Mouse (Mus musculus) right cerebral cortex, postnatal 14 days (tissue): Measurements from ENCODE around the gene Usp35.

ENCODE experiments used
- DNase-seq: peaks from one replicate; pipeline ENCODE4 v3.0.0; 2022

Gene Usp35

DNA sequence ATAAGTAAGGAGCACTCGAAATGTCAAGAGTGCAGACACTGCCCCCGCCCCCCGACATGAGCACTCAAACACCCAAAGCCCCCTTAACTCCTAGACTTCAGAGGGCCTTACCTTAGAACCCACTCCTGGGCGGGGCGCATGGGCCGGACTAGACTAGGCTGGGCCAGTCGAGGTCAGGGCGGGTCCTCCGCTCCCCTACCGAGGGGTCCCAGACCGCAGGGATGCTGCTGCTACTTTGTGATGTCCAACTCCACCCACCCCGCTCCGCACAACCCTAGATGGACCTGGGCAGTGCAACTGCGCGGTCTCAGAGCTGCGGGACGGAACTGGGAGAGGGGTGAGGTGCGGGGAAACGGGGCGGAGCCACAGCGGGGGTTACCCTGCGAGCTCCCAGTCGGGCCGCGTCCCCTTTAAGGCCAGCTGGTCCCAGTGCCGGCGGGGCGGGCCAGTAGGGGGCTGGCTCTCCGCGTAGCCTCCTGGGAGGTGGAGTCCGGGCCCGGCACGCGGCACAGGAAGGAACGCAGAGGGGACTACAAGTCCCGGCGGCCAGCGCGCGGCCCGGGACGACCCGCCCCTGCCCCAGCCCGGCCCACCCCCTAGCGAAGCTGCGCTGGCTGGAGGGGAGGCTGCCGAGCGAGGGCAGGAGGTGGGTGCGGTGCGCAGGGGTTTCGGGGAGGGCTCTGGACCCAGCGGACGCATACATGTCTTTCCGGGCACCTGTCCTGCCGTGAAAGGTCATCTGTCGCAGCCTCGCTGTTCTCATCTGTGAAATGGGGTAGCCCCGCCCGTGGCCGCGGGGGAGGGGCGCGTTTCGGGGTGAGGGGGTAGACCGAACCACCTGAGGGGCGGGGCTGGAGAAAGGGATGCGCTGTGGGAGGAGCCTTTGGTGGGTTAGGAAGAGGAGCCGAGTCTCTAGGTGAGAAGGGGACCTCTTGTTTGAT is at the start of gene Usp35, which contains the start of gene Kctd21:
Gene Usp35, minus strand, starts transcription at position 295 of the 941 bp plus-strand sequence.
Gene Kctd21, plus strand, starts transcription at position 602 of the 941 bp plus-strand sequence.
- peak; percentile 97 for DNase-seq

DNA sequence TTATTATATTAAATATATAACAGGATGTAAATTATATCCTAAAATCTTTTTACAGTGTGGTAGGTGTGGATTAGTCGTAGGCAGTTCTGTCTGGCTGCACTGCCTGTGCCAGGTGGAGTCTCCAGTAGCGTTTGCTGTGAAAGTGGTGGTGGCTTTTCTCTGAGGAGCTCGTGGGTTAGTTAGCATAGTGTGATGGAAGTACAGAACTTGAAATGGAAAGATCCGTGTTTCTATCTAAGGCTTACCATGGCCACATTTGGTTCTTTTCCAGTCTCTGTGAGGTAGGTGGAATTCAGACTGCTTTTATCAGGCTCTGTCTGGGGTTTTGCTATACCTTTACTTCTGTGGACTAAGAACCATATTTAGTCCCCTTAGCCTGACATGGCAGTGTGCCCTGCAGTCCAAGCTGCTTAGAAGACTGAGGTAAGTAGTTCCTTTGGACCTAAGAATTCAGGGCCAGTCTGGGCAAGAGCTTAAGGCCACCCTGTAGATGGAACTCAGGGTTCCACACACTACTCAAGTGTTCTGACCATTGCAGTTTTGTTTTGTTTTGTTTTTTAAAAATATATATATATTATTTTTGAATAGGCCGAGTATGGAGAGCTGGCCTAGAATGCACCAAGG is 48.8 kb upstream of the Usp35 start:
- no peak for DNase-seq

DNA sequence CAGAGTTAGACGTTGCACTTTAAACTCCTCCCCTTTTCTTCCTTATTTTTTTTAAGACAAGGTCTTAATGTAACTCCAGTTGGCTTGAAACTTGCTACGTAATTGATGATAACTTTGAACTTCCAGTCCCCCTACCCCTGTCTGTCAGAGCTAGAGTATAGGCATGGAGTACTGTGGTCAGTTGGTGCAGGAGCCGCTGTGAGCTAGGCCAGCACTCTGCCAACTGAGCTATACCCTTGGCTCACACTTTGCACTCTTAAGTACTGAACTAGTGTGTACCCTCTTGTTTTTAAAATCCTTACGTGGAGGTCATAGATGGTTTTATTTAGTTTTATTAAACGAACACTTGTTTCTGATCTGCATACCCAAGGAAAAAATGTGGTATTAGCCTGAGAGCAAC is 47.5 kb upstream of the Usp35 start:
- DNase-seq: no peak

DNA sequence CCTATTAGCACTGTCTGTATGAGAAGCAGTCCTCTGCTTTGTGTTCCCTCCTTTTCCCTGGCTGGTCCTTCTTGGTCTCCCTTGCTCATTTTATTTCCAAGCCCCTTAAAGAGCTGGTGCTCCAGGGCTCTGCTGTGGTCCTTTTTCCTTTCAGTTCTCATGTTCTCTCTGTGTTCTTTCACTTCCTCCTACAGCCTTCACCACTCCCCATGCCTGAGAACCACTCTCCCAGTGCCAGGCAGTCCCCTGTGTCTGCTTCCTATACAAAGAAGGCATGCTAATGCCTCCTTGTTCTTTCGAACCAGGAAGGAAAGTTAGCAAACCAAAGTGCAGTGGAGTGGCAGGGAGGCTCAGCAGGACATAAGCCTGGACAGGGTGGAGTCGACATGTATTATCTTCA is 44.1 kb upstream of the Usp35 start:
- no peak for DNase-seq

DNA sequence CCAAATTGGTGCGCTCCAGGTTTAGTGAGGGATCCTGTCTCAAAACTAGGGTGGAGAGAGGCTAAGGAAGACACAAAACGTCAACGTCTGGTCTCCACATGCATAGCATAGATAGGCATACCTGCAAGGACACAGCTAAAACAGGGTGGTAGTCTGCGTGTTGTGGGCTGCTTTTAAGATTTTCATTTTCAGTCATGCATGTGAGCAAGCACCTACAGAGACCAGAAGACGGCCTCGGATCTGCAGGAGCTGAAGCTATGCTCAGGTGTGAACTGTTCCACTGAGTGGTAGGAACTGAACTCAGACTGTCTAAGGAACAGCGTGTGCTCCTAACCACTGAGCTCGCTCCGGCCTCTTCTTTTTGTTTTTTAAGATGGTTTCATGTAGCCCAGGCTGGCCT is 43.3 kb upstream of the Usp35 start:
- DNase-seq: no peak

DNA sequence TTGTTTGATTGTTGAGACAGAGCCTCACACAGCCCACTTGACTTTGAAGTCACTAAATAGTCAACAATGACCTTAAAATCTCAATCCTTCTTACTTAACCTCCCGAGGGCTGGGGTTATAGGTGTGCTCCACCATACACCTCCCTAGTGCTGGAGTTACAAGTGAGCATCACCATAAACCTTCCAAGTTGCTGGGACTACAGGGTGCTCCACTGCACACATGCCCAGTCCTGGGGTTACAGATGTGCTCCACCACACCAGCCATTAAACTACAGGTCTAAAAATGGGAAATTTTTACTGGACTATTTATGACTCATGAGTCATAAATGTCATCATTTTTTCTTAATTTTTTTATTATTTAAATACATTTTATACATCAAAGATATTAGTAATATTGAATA is 34.1 kb upstream of the Usp35 start:
- DNase-seq: no peak

DNA sequence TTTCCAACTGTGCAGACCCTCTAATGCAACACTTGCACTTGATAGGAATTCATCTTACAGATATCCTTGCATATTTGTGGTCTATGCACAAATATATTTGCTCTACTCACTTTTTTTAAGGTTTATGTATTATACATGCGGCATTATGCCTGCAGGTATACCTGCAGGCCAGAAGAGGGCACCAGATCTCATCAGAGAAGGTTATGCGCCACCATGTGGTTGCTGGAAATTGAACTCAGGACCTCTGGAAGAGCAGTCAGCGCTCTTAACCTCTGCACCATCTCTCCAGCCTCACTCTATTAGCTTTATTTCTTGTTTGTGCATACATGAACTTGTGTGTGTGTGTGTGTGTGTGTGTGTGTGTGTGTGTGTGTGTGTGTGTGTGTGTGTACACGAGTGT is 29.6 kb upstream of the Usp35 start:
- DNase-seq: peak; percentile 46

DNA sequence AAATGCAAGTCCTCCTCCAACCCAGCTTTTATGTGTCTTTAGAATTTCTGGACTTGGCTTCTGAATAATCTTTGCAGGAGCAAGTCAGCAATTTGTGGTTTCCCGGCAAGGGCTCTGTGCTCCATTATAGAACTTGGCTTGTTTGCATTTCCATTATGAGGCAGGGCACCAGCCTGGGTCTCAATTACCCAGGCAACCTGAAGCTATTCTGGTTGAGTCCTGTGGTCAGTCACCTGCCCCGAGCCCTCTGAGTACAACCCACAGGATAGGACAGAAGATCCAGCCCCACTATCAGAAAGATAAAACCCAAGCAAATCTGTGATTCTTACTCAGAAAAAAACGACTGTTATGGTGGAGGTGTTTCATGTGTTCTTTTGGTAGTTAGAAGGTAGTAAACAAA is 29.1 kb upstream of the Usp35 start:
- DNase-seq: no peak

DNA sequence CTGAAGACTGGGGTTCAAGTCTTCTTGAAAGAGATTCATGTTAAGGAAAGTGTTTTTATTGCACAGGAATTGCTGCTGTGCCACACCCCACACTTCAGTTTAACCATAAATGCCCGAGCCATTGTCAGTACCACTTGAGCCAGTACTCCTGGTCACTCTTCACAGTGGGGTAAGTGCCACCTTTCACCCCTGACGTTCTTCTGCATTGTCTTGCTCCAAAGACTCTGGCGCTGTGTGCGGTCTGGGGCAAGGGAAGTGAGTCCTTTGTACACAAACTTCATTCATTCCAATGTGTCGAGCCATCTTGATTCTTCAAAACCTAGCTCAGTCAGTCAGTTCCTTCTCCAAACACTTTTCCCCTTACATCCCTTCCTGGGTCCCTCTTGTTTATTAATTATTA is 28.3 kb upstream of the Usp35 start:
- DNase-seq: no peak

DNA sequence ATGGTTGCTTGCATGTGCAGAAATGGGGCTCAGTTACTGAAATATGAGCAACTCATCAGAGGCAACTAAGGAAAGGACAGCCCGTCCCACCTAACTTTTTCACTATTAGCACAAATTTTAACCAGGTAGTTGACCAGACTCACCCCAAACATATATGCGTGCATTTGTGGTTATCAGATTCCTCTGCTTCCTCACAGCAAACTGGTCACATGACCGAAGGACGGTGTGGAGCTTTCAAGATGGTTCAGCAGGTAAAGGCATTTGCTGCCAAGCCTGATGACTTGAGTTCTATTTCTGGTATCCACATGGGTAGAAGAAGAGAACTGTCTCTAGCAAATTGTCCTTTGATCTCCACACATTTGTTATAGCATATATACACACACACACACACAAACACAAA is 26.5 kb upstream of the Usp35 start:
- no peak for DNase-seq

DNA sequence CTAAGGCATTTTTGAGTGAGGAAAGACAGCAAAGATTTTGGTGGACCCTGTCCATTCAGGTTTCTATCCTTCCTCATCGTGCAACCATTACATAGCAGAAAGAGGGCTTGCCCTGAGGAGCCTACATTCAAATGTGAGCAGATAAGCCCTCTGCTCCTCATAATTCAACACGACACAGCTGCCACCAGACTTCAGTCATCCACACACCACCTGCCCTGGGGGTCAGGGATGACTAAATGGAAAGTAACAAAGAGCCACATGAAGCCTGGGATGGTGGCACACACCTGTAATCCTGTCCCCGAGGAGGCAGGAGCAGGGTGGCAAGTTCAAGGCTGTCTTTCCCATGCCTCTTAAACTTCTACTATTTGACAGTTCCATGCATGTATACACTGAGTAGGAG is 26.0 kb upstream of the Usp35 start:
- DNase-seq: no peak

DNA sequence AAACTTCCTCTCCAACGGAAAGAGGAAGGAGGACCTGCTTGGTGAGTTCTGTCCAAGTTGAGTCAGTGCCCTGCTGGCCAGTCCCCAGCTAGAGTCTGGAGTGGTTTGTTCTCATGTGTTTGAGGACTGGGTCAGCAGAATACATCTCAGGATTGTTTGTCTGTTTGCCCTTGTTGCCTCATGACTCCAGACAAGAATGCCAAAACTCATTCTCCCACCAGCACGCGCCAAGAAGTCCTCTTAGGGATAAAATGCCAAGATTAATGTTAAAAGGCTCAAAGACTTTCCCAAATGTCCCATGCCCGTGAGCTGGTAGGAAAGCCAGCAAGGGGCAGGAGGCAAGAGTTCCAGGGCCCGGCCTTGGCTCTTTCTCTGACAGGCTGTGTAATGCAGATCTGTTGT is 25.1 kb upstream of the Usp35 start:
- no peak for DNase-seq

DNA sequence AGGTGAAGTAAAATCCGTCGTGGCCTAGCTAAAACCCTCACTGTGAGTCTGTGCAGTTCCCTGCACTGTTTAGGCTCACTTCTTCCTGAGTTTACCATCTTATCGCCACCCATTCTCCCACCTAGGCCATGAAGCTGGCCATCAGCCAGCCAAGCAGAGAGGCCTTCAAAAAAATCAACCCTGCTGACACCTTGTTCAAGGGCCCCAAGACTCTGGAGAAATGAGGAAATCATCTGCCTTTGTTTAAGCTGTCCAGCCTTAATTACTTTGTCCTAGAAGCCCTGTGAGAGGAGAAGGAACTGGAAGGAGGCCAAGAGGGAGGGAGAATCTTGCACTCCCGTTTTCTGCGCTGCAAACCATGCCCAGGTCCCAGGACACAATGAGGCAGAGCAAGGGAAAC is 24.4 kb upstream of the Usp35 start:
- no peak for DNase-seq

DNA sequence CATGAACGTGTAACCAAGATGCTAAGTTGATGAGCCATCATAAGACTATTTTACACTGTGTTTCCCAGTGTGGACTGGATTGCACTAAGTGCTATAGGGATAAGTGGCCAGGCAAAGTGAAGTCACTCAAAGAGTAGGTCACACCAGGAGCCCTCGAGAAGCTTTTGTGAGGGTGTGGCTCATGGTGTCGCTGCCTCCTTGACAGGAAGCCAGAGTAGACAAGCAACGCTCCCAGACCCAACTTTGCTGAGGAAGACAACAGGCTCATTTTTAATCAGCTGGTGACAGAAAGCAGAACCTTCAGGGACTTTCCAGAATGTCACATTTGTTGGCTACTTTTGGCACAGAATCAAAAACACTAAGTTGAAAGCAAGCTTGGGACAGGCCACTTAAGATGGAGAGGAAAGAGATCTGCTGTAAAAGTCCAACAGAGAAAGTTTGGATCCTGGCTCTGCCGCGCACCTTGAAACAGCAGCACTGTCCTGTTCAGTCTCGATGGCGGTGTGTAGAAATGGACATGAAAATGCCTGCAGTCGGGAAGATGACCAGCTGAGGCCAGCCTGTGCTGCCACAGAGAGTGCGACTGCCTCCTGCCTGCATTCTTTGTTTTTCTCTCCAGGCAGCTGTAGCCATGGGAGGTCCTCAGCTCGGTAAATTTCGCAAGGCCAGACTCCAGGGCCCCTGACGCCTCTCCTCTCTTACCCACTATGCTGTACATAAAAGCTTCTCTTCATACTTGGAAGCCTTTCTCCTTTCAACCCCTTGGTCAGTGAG is 23.4 kb upstream of the Usp35 start:
- no peak for DNase-seq

DNA sequence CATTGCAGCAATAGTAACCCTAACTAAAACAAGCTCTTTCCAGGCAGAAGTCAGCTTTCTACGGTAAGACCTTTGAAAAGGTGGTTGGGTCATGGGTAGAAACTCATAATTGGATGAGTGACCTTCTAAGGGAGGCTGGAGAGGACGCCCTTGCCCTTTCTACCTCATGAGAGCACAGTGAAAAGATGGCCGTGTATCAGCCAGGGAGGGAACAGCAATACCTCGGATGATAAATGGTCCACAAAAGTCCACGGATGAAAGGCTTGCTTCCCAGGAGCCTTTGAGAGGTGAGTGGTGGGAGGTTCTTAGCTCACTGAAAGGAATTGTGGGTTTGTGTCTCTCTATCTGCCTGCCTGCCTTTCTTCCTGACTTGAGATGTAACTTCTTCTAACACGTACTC is 21.5 kb upstream of the Usp35 start:
- no peak for DNase-seq

DNA sequence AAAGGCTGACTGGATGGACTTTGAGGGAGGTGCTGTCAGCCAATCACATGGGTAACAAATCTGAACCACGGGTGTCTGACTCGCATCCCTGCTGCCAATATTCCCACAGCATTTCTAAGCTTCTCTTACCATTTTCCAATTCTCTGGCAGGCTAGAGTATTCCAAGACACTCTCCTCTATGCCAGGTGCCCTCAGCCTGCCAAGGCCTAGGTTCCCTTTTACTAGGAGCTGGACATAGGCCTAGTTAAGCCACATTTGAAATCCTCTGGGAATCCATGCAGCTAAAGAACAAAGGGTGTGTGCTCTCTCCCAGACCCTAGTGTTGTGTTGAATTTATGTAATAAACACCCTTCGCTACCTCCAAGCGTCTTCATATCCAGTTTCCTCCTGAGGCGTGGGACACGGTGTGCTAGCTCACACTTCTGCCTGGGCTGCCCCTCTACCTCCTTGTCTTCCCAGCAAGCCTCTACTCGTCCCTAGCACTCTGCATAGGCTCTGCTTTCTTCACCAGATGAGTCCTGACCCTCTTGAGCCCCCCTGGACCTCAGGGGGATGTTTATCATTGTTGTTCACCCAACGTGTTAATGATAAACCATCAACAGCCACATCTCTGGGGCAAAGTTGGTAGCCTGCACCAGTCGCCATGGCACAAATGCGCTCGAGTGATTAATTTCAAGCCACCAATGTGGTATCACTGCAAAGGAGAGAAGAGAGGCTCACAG is 20.1 kb upstream of the Usp35 start:
- no peak for DNase-seq

DNA sequence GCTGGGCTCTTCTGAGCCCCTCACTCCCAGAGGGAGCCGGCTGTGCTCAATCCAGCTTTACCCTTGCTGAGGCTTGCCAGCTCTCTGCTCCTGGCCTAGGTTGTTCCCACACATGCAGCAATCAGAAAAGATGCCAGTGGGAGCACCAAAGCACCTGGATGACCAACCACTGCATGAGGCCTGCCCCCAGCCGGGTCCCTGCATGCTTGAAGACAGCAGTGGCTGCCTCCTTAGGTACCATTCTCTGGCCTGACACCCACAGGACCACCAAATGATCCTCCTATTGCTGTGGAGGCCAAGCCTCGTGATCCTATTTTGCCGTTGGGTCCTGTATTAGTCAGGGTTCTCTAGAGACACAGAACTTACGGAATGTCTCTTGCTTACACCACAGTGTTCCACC is 19.1 kb upstream of the Usp35 start:
- no peak for DNase-seq

DNA sequence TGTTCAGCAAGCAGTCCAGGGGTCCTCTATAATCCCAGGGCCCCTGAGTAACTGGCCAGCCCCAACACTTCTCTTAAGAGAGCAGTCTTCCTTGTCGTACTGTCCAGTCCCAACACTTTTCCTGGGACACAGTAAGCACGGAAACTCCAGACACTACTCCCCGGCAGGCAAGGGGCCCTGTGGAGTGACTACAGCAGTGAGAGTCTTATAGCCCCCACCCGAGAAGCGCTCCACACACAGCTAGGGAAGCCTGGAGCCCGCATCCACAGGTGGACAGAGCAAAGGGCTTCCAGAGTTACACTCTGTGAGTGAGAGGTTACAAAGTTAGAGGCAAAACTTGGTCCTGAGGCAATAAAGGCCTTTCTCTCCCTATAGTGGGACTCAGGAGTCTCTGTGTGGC is 17.6 kb upstream of the Usp35 start:
- no peak for DNase-seq

DNA sequence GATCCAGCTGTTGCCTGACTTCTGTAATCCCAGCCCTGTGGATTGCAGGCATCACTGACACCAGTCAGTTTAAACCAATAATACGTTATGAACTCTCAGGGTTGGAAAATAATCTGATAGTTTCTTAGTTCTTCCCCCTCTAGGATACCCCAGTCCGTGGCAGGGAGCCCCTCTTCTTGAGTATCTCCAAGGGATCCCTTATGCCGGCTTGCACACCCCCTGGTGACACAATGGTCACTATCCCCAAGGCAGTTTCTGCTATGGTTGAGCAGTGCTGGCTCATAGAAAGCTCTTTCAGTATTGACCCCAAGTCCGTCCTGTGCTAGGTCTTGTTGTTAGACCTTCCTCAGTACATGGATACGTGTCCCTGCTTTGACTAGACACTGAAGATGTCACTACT is 17.0 kb upstream of the Usp35 start:
- DNase-seq: no peak

DNA sequence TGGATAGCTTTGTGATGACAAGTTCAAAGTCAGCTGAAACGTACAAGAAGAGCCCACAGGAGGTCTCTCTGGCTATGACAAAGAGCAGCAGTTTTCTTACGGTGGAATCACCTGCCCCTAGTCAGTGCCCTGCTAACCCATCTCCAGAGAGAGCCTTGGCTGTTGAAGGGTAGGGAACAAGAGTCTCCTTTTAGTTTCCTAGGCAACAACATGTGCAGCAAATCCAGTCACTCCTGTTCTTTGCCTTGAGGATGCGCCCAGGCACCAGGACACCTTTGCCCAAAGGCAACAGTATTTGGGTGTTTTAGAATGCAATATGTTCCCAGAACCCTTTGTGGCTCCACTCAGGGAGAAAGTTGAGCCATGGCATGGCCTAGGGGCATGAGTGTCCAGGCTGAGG is 16.5 kb upstream of the Usp35 start:
- DNase-seq: no peak

DNA sequence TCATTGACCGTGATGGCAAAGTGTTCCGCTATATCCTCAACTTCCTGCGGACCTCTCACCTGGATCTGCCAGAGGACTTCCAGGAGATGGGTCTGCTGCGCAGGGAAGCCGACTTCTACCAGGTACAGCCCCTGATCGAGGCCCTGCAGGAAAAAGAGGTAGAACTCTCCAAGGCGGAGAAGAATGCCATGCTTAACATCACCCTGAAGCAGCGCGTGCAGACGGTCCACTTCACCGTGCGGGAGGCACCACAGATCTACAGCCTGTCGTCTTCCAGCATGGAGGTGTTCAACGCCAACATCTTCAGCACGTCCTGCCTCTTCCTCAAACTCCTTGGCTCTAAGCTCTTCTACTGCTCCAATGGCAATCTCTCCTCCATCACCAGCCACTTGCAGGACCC is 15.6 kb upstream of the Usp35 start:
- no peak for DNase-seq

DNA sequence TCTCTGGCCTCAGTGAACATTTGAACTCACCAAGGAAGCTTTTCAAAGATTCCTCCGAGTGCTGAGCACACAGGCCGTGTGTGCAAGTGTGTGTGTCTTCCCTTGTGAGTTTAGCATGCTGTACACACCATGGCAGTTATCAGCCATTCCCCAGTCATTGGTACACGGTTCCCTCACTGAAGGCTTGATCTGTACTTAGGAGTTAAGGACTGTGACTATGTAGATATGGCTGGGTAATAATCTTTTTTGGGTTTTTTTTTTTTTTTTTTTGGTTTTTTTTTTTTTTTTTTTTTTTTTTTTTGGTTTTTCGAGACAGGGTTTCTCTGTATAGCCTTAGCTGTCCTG is 15.0 kb upstream of the Usp35 start:
- DNase-seq: no peak
